Comparison of ENCODE assay signal across 11 mouse cellular contexts in the genomic region with DNA sequence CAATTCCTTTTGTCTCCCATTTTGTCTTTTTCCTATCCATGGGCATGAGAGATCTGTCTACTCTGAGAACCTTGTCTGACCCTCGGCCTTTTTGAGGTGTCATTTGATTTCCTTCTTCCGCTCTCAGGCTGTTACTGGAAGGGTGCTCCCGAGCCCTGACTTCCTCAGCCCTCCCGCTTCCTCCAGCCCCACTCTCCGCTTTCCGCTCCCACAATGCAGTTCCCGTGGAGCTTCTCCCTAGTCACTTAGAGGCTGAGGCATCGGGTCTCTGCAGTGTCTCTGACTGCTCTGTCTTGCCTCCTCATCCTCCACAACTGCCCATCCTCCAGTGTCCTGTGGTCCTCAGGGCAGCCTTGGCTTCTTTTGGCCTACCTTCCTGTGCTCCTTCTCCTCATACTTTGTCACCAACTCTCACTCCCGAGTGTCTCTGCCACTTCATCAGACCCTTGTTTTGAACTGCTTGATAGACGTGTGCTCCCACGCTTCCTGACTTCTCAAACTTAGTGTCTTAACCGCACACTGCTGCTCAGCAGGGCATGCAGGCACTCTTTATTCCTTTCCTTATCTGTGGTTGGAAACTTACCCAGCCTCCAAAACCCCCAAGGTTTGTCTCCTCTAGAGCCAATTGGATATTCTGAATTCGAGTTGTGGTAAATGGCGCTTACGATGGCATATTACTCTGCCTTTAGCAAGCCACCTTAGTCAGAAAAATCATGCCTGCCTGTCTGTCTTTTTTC. TPM values are rescaled to one million over a fixed set of nuclear protein-coding genes. Genes with fewer than 3 reads are reported as not detected.
DNase-seq lines count a peak whose midpoint lies in the region; ATAC-seq and TF ChIP-seq lines count a peak whose summit lies in the region.
"Had no signal": no experiment of that assay in that cellular context is flagged by ENCODE, and none has a peak within 500 bp of the region (broad histone marks: within the 10 kb centered on the region; RNA-seq: fewer than 3 reads in every experiment).

No protein-coding gene starts in this region.

- H3K9me3 ChIP-seq in heart, embryonic 15.5 days (replicated peaks) = no peaks in the 10 kb centered on the region
- no peaks in the 10 kb centered on the region for H3K9me3 ChIP-seq in lung, embryonic 14.5 days (ENCODE audit: low read depth, low read length)

- peak overlapping the region; percentile 61 for H3K27ac ChIP-seq in gastrocnemius, adult 2 months
- H3K27ac ChIP-seq in heart, embryonic 15.5 days = peak overlapping the region; percentile 28; the same call in 1 of the 2 replicates
- H3K27ac ChIP-seq in lung, embryonic 14.5 days (ENCODE audit: low read depth) = no peak overlapping the region

- no peaks in the 10 kb centered on the region for H3K27me3 ChIP-seq in heart, embryonic 15.5 days
- no peaks in the 10 kb centered on the region for H3K27me3 ChIP-seq in lung, embryonic 14.5 days (ENCODE audit: insufficient read depth, low read length)

- 0 out of 2 replicates have a peak, but pooled peaks have one; percentile 14 for ATAC-seq in heart, embryonic 15.5 days (replicated peaks; ENCODE audit: insufficient number of reproducible peaks, insufficient read depth, low FRiP score, low read depth)
- ATAC-seq in lung, embryonic 14.5 days (ENCODE audit: insufficient read depth) = no peak; the same call in 1 of the 2 replicates
- no peak for ATAC-seq in megakaryocyte progenitor cell, adult 5-6 weeks (replicated peaks; ENCODE audit: poor library complexity)
- ATAC-seq in cerebellum, adult (ENCODE audit: insufficient number of reproducible peaks, low FRiP score, low TSS enrichment) = no peak

- intact Hi-C loops in gastrocnemius, adult 2 months (cut with DNase I) = no loop called here
- intact Hi-C loops in gastrocnemius, postnatal 36 days (cut with DNase I) = no loop called here

- DNase-seq in gastrocnemius, adult 2 months = peak; percentile 33
- DNase-seq in gastrocnemius, postnatal 36 days = no peak
- peak; percentile 84 for DNase-seq in CD4-positive helper T cell, adult 2 months (ENCODE audit: low read depth, low spot score)
- DNase-seq in lung, embryonic 14.5 days = peak; percentile 35
- no peak for DNase-seq in right cerebral cortex, adult 18-20 months

- H3K9ac ChIP-seq in heart, embryonic 15.5 days = no peak overlapping the region
- H3K9ac ChIP-seq in lung, embryonic 14.5 days = no peak overlapping the region

- H3K4me2 ChIP-seq in heart, embryonic 15.5 days = no peak overlapping the region
- no peak overlapping the region for H3K4me2 ChIP-seq in lung, embryonic 14.5 days

- H3K4me1 ChIP-seq in heart, embryonic 15.5 days (replicated peaks) = 0 out of 2 replicates have a peak, but pooled peaks cover 3% of the 10 kb centered on the region
- H3K4me1 ChIP-seq in lung, embryonic 14.5 days (ENCODE audit: insufficient read depth) = no peaks in the 10 kb centered on the region

- peaks cover 16% of the 10 kb centered on the region for H3K36me3 ChIP-seq in heart, embryonic 15.5 days
- peaks cover 15% of the 10 kb centered on the region for H3K36me3 ChIP-seq in lung, embryonic 14.5 days (ENCODE audit: insufficient read depth)

- no peak for TF ChIP-seq CTCF in gastrocnemius, adult 2 months (IDR thresholded peaks at IDR 0.05)
- TF ChIP-seq CTCF in lung, embryonic 14.5 days (IDR thresholded peaks at IDR 0.05; ENCODE audit: low read depth) = no peak

- 68% methylated on average over 15 of the region's 15 CpGs for WGBS in heart, embryonic 15.5 days
- 55% methylated on average over 15 of the region's 15 CpGs for WGBS in lung, embryonic 14.5 days

- H3K4me3 ChIP-seq in gastrocnemius, adult 2 months = no peak overlapping the region
- no peak overlapping the region for H3K4me3 ChIP-seq in heart, embryonic 15.5 days
- H3K4me3 ChIP-seq in lung, embryonic 14.5 days (ENCODE audit: low read depth, low read length) = no peak overlapping the region

RNA-seq across cellular contexts. Expression of a gene that starts 21.2 kb away (rescaled TPM):
- not detected for total RNA-seq in gastrocnemius, adult 2 months (2021)
- not detected for total RNA-seq in gastrocnemius, postnatal 36 days (2021)
- not detected in 2 replicates for polyA plus RNA-seq in heart, embryonic 15.5 days (2015; fragmentation: Nextera tagmentation; extraction: Ambion mirVana)
- not detected in 2 replicates for polyA plus RNA-seq in lung, embryonic 14.5 days (2014; fragmentation: Nextera tagmentation; extraction: Ambion mirVana)
- total RNA-seq in megakaryocyte progenitor cell, adult 5-6 weeks (2015) = not detected in 2 replicates
- not detected in 2 replicates for total RNA-seq in megakaryocyte progenitor cell, adult 5-6 weeks (2017)
- polyA plus RNA-seq: C2C12; embryonic facial prominence, embryonic 11.5 days; frontal cortex, adult 2 months had no signal

RNA-seq across cellular contexts. Expression of a gene that starts 24.6 kb away (rescaled TPM):
- total RNA-seq in gastrocnemius, adult 2 months (2021) = 10 to 100 TPM; 11.0 to 18.4 TPM
- total RNA-seq in gastrocnemius, postnatal 36 days (2021) = 10 to 100 TPM; 18.0 to 28.1 TPM
- polyA plus RNA-seq in heart, embryonic 15.5 days (2015; fragmentation: Nextera tagmentation; extraction: Ambion mirVana) = 0.30 TPM in 1 of 2 replicates, not detected in the other
- not detected in 2 replicates for polyA plus RNA-seq in lung, embryonic 14.5 days (2014; fragmentation: Nextera tagmentation; extraction: Ambion mirVana)
- not detected in 2 replicates for total RNA-seq in megakaryocyte progenitor cell, adult 5-6 weeks (2015)
- 0.17 TPM in 1 of 2 replicates, not detected in the other for total RNA-seq in megakaryocyte progenitor cell, adult 5-6 weeks (2017)
- polyA plus RNA-seq: embryonic facial prominence, embryonic 11.5 days had no signal

RNA-seq across cellular contexts. Expression of a gene that starts 31.7 kb away (rescaled TPM):
- total RNA-seq in gastrocnemius, adult 2 months (2021) = 10 to 100 TPM; 33.7 to 34.7 TPM
- 10 to 100 TPM; 28.0 to 31.1 TPM for total RNA-seq in gastrocnemius, postnatal 36 days (2021)
- 8.1 and 11.8 TPM in 2 replicates for polyA plus RNA-seq in heart, embryonic 15.5 days (2015; fragmentation: Nextera tagmentation; extraction: Ambion mirVana)
- polyA plus RNA-seq in lung, embryonic 14.5 days (2014; fragmentation: Nextera tagmentation; extraction: Ambion mirVana) = 15.2 and 15.4 TPM in 2 replicates
- 14.4 and 18.0 TPM in 2 replicates for total RNA-seq in megakaryocyte progenitor cell, adult 5-6 weeks (2015)
- total RNA-seq in megakaryocyte progenitor cell, adult 5-6 weeks (2017) = 12.5 and 16.5 TPM in 2 replicates

RNA-seq across cellular contexts. Expression of a gene that starts 44.5 kb away (rescaled TPM):
- total RNA-seq in gastrocnemius, adult 2 months (2021) = not detected
- total RNA-seq in gastrocnemius, postnatal 36 days (2021) = not detected
- polyA plus RNA-seq in heart, embryonic 15.5 days (2015; fragmentation: Nextera tagmentation; extraction: Ambion mirVana) = 0.62 and 0.67 TPM in 2 replicates
- polyA plus RNA-seq in lung, embryonic 14.5 days (2014; fragmentation: Nextera tagmentation; extraction: Ambion mirVana) = 0.81 and 1.1 TPM in 2 replicates
- 0.66 and 2.3 TPM in 2 replicates for total RNA-seq in megakaryocyte progenitor cell, adult 5-6 weeks (2015)
- total RNA-seq in megakaryocyte progenitor cell, adult 5-6 weeks (2017) = 0.08 and 0.20 TPM in 2 replicates
- polyA plus RNA-seq: frontal cortex, adult 2 months had no signal

RNA-seq across cellular contexts. Expression of a gene that starts 52.6 kb away (rescaled TPM):
- total RNA-seq in gastrocnemius, adult 2 months (2021) = 10 to 100 TPM; 35.0 to 38.4 TPM
- total RNA-seq in gastrocnemius, postnatal 36 days (2021) = 10 to 100 TPM; 27.3 to 33.8 TPM
- 75.1 and 81.2 TPM in 2 replicates for polyA plus RNA-seq in heart, embryonic 15.5 days (2015; fragmentation: Nextera tagmentation; extraction: Ambion mirVana)
- polyA plus RNA-seq in lung, embryonic 14.5 days (2014; fragmentation: Nextera tagmentation; extraction: Ambion mirVana) = 97.0 and 98.8 TPM in 2 replicates
- total RNA-seq in megakaryocyte progenitor cell, adult 5-6 weeks (2015) = 39.3 and 44.8 TPM in 2 replicates
- total RNA-seq in megakaryocyte progenitor cell, adult 5-6 weeks (2017) = 30.7 and 37.4 TPM in 2 replicates

Comparison
In these comparisons a context has a peak if more than half of its experiments do, and no peak if none do; other contexts are left out.
1. DNase-seq: peak in gastrocnemius, adult 2 months (single experiment), CD4-positive helper T cell, adult 2 months (single experiment) and lung, embryonic 14.5 days (single experiment); none in gastrocnemius, postnatal 36 days (0 of 2) and right cerebral cortex, adult 18-20 months (single experiment).
2. RNA of a gene that starts 24.6 kb away (total RNA-seq): 18.0 to 28.1 TPM in gastrocnemius, postnatal 36 days and 11.0 to 18.4 TPM in gastrocnemius, adult 2 months; 0.17 TPM in megakaryocyte progenitor cell, adult 5-6 weeks; every median in the first group is over 10 times any median in the second.